Mouse (Mus musculus): Measurements from ENCODE around the gene Usp48. TPM values are rescaled to one million over a fixed set of nuclear protein-coding genes. Genes with fewer than 3 reads are reported as not detected.

Usp48 gene
- polyA plus RNA-seq, 1 experiment from 2014 or later: 57.0 TPM

GRCm38 (mm10) chr4:137609702-137610101 is 16.1 kb downstream of the Usp48 start:
- in situ Hi-C loops (cut with MboI; ENCODE audit: low pct_unique_long_range_greater_than_20kb): no loop called here
- no peak for DNase-seq (ENCODE audit: low read depth, low spot score)
- POLR2A ChIA-PET: no interaction called here
- TF ChIP-seq CTCF (IDR thresholded peaks at IDR 0.05): no peak
- CTCF ChIA-PET: no interaction called here
- peak; percentile 35 for ATAC-seq
- no peaks in the 10 kb centered on the region for H3K27me3 ChIP-seq

GRCm38 (mm10) chr4:137610256-137610655 is 16.7 kb downstream of the Usp48 start:
- no peaks in the 10 kb centered on the region for H3K27me3 ChIP-seq
- TF ChIP-seq CTCF (IDR thresholded peaks at IDR 0.05): no peak
- POLR2A ChIA-PET: no interaction called here
- CTCF ChIA-PET: no interaction called here
- in situ Hi-C loops (cut with MboI; ENCODE audit: low pct_unique_long_range_greater_than_20kb): no loop called here
- ATAC-seq (no peak), DNase-seq (ENCODE audit: low read depth, low spot score) (no peak)

GRCm38 (mm10) chr4:137622847-137623246 is 29.3 kb downstream of the Usp48 start:
- TF ChIP-seq CTCF (IDR thresholded peaks at IDR 0.05): no peak
- DNase-seq (ENCODE audit: low read depth, low spot score): no peak
- CTCF ChIA-PET: no interaction called here
- no peaks in the 10 kb centered on the region for H3K27me3 ChIP-seq
- POLR2A ChIA-PET: no interaction called here
- in situ Hi-C loops (cut with MboI; ENCODE audit: low pct_unique_long_range_greater_than_20kb): no loop called here
- no peak for ATAC-seq

- DNase-seq (ENCODE audit: low read depth, low spot score) (no peak), ATAC-seq (no peak)
- in situ Hi-C loops (cut with MboI; ENCODE audit: low pct_unique_long_range_greater_than_20kb): no loop called here
- POLR2A ChIA-PET: no interaction called here
- TF ChIP-seq CTCF (IDR thresholded peaks at IDR 0.05): no peak
- CTCF ChIA-PET: interaction anchor here (1.1 kb wide), 1 partner anchor 9 kb away, joined by 3 read pairs; no protein-coding TSS in a partner anchor
- H3K27me3 ChIP-seq: no peaks in the 10 kb centered on the region
These were observed 34.1 kb downstream of the Usp48 start for GRCm38 (mm10) chr4:137627476-137628235.

- H3K27me3 ChIP-seq: no peaks in the 10 kb centered on the region
- ChIA-PET POLR2A (no interaction called here), CTCF (interaction anchor here (2.1 kb wide), 1 partner anchor 8 kb away, joined by 8 read pairs; no protein-coding TSS in a partner anchor)
- in situ Hi-C loops (cut with MboI; ENCODE audit: low pct_unique_long_range_greater_than_20kb): no loop called here
- ATAC-seq (no peak), DNase-seq (ENCODE audit: low read depth, low spot score) (no peak)
- no peak for TF ChIP-seq CTCF (IDR thresholded peaks at IDR 0.05)
These were observed 34.8 kb downstream of the Usp48 start for GRCm38 (mm10) chr4:137628400-137628799.

GRCm38 (mm10) chr4:137629354-137629753 is 35.8 kb downstream of the Usp48 start:
- POLR2A ChIA-PET: no interaction called here
- no peak for ATAC-seq
- DNase-seq (ENCODE audit: low read depth, low spot score): no peak
- in situ Hi-C loops (cut with MboI; ENCODE audit: low pct_unique_long_range_greater_than_20kb): no loop called here
- H3K27me3 ChIP-seq: no peaks in the 10 kb centered on the region
- TF ChIP-seq CTCF (IDR thresholded peaks at IDR 0.05): no peak
- CTCF ChIA-PET: interaction anchor here (1.9 to 2.1 kb wide), 3 partner anchors 9 to 13 kb away, joined by 4 to 8 read pairs (median 4); no protein-coding TSS in a partner anchor

- ATAC-seq (no peak), DNase-seq (ENCODE audit: low read depth, low spot score) (no peak)
- POLR2A ChIA-PET: no interaction called here
- TF ChIP-seq CTCF (IDR thresholded peaks at IDR 0.05): no peak
- in situ Hi-C loops (cut with MboI; ENCODE audit: low pct_unique_long_range_greater_than_20kb): no loop called here
- H3K27me3 ChIP-seq: no peaks in the 10 kb centered on the region
- CTCF ChIA-PET: interaction anchor here (1.9 to 2.1 kb wide), 3 partner anchors 9 to 14 kb away, joined by 4 to 8 read pairs (median 4); no protein-coding TSS in a partner anchor
These were observed 36.6 kb downstream of the Usp48 start for GRCm38 (mm10) chr4:137630153-137630552.

GRCm38 (mm10) chr4:137631596-137631995 is 38.0 kb downstream of the Usp48 start:
- ATAC-seq (no peak), DNase-seq (ENCODE audit: low read depth, low spot score) (no peak)
- no peaks in the 10 kb centered on the region for H3K27me3 ChIP-seq
- in situ Hi-C loops (cut with MboI; ENCODE audit: low pct_unique_long_range_greater_than_20kb): no loop called here
- no peak for TF ChIP-seq CTCF (IDR thresholded peaks at IDR 0.05)
- CTCF ChIA-PET: no interaction called here
- POLR2A ChIA-PET: interaction anchor here (0.6 to 1.0 kb wide), 2 partner anchors 12 to 451 kb away, joined by 3 to 4 read pairs; no protein-coding TSS in a partner anchor

- TF ChIP-seq CTCF (IDR thresholded peaks at IDR 0.05): no peak
- ChIA-PET POLR2A (no interaction called here), CTCF (interaction anchor here (1.1 kb wide), 1 partner anchor 8 kb away, joined by 3 read pairs; no protein-coding TSS in a partner anchor)
- H3K27me3 ChIP-seq: no peaks in the 10 kb centered on the region
- no peak for DNase-seq (ENCODE audit: low read depth, low spot score)
- ATAC-seq: no peak
- in situ Hi-C loops (cut with MboI; ENCODE audit: low pct_unique_long_range_greater_than_20kb): no loop called here
These were observed 39.8 kb downstream of the Usp48 start for GRCm38 (mm10) chr4:137633394-137633793.

- H3K27me3 ChIP-seq: no peaks in the 10 kb centered on the region
- ChIA-PET CTCF (interaction anchor here (1.0 to 1.3 kb wide), 2 partner anchors 10 to 17 kb away, joined by 3 read pairs; no protein-coding TSS in a partner anchor), POLR2A (interaction anchor here (1.0 kb wide), 1 partner anchor 11 kb away, joined by 4 read pairs; no protein-coding TSS in a partner anchor)
- in situ Hi-C loops (cut with MboI; ENCODE audit: low pct_unique_long_range_greater_than_20kb): no loop called here
- TF ChIP-seq CTCF (IDR thresholded peaks at IDR 0.05): peak; percentile 37
- no peak for DNase-seq (ENCODE audit: low read depth, low spot score)
- ATAC-seq: no peak
These were observed 43.0 kb downstream of the Usp48 start for GRCm38 (mm10) chr4:137636597-137636996.

GRCm38 (mm10) chr4:137641556-137641955 is 48.0 kb downstream of the Usp48 start:
- POLR2A ChIA-PET: no interaction called here
- CTCF ChIA-PET: interaction anchor here (0.8 kb wide), 1 partner anchor 9 kb away, joined by 3 read pairs; no protein-coding TSS in a partner anchor
- in situ Hi-C loops (cut with MboI; ENCODE audit: low pct_unique_long_range_greater_than_20kb): no loop called here
- DNase-seq (ENCODE audit: low read depth, low spot score) (peak; percentile 75), ATAC-seq (peak; percentile 75)
- H3K27me3 ChIP-seq: no peaks in the 10 kb centered on the region
- TF ChIP-seq CTCF (IDR thresholded peaks at IDR 0.05): no peak

Data from Patski (cell line).